Mouse (Mus musculus) megakaryocyte, embryonic 14.5 days (primary cell): Measurements from ENCODE around the gene Sparc.

Source experiments
- FLI1 ChIP-seq: IDR thresholded peaks from 2 replicates; pipeline ENCODE4 v1.6.1; 2012; ENCODE audit warnings: low read length, inconsistent platforms, mixed read lengths
- GATA1 ChIP-seq: IDR thresholded peaks from 3 replicates; pipeline ENCODE4 v1.6.1; 2012; ENCODE audit warnings: mixed read lengths, low read length, inconsistent platforms, borderline replicate concordance

DNA sequence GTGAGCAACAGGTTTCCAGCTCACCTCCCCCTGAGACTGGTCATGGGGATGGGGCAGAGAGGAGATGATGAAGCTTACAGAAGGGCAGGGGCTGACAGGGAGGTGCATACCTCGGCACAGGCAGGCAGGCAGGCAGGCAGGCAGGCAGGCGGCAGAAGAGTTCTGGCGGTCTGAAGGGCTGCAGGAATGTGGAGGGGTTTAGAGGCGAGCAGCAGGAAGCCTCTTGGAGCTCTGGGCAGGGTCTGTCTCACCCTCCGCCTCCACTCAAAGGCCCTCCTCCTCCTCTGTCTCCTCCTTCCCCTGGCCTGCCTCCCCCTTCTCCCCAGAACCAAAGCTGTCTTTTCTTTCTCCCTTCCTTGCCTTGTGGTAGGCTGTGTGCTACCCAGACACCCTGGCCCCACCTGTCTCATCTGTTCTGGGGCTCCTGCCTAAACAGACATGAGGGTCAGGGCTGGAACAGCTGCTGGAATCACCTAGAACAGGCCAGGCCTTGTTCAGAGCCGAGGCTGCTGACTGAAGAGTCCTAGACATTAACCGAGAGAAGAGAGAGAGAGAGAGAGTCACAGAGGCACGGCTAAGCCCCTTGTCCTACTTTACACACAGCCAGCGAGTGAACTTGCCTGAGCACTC lies 3.2 kb downstream of the Sparc start:
- TF ChIP-seq FLI1, result no peak
- TF ChIP-seq GATA1, result no peak
